Mouse (Mus musculus): Measurements from ENCODE around the gene Tmem163. TPM values are rescaled to one million over a fixed set of nuclear protein-coding genes. Genes with fewer than 3 reads are reported as not detected.
A peak's percentile ranks its signal among the peaks of the same experiment; 100 is the strongest.

Tmem163 gene
- polyA plus RNA-seq, 1 experiment from 2014 or later = 0.48 TPM

DNA sequence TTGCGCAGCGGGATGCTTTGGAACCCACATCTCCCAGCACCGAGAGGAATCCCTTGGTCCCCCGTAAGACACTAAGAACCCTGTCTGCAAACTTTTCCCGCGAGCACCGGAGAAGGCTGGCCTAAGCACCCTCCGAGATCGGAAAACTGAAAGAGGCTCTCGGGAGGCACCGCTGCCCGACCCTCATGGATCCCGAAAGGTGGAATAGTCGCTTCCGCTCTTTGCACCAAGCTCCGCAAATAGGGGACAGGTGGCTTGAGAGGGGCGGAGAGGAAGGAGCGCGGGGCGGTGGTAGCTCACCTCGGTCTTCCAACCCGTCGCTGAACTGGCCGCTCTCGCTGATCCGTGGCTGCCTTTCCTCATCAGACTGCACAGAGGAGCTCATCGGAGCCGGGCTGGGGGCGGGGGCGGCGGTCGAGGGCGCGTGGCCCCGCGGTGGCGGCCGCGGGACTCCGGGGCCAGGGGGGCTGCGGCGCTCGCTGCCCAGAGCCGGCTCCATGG, 2.2 kb downstream of the Tmem163 start:
- ATAC-seq = peak; percentile 64
- Histone ChIP-seq H3K4me2 (ENCODE audit: low read depth, low read length) (peak overlapping the region; percentile 98), H3K4me3 (ENCODE audit: low read length) (peak overlapping the region; percentile 54), H3K27me3 (replicated peaks; ENCODE audit: control insufficient read depth, insufficient read depth, low read length) (peaks cover 43% of the 10 kb centered on the region), H3K4me1 (ENCODE audit: control insufficient read depth, insufficient read depth, low read length) (peaks cover 13% of the 10 kb centered on the region), H3K36me3 (ENCODE audit: control insufficient read depth, insufficient read depth, low read length) (no peaks in the 10 kb centered on the region), H3K9ac (ENCODE audit: low read depth, low read length) (peak overlapping the region; percentile 50), H3K27ac (ENCODE audit: low read length) (no peak overlapping the region), H3K9me3 (ENCODE audit: control insufficient read depth, low read length) (no peaks in the 10 kb centered on the region)
- WGBS = under 1% methylated on average over 44 of the region's 44 CpGs

DNA sequence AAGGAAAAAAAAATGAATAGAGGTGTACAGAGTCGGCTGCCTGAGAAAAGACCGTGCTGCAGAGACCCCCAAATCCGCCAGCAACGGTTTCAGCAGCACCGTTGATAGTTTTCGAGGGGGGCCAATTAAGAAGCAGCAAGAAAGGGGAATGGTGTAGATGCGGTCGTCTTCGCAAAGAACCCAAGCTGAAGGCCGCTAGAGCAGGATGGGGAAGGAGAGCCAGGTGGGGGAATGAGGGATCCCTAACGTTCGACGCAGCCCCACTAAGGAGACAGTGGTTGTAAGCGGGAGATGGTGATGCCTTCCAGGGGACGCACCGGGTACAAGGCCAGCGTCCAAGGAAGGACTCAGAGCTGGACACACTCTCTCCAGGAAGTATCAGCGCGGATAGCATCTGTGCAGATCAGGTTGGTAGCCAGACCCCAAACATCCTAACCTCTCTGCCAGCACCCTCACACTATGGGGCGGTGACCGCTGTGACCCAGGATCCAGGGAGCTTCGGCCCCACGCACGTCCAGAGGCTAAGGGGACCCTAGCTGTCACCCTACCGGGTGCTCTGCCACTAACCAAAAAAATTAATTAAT, 2.7 kb downstream of the Tmem163 start:
- Histone ChIP-seq H3K4me3 (ENCODE audit: low read length) (peak overlapping the region; percentile 54), H3K4me1 (ENCODE audit: control insufficient read depth, insufficient read depth, low read length) (peaks cover 13% of the 10 kb centered on the region), H3K27me3 (replicated peaks; ENCODE audit: control insufficient read depth, insufficient read depth, low read length) (peaks cover 43% of the 10 kb centered on the region), H3K27ac (ENCODE audit: low read length) (no peak overlapping the region), H3K4me2 (ENCODE audit: low read depth, low read length) (peak overlapping the region; percentile 98), H3K9ac (ENCODE audit: low read depth, low read length) (no peak overlapping the region), H3K36me3 (ENCODE audit: control insufficient read depth, insufficient read depth, low read length) (no peaks in the 10 kb centered on the region), H3K9me3 (ENCODE audit: control insufficient read depth, low read length) (no peaks in the 10 kb centered on the region)
- WGBS = 5% methylated on average over 25 of the region's 25 CpGs
- ATAC-seq = no peak

DNA sequence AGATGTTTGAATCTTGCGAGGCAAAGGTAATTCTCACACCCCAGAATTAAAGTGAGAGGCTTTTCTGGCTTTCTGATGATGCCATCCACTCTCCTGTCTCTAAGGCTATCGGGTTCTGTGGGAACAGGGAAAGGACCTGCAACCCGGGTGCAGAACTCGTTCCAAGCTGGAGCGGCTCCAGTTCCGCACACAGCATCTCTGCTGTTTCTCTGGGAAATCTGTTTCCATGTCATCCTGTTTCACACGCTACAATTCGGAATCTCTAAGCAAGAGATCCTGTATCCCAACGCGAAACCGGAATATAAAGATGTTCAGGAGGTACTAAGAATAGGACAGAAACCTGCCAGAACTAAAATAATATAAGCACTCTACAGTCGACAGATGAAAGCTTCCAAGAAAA, 3.2 kb downstream of the Tmem163 start:
- Histone ChIP-seq H3K9me3 (ENCODE audit: control insufficient read depth, low read length) (no peaks in the 10 kb centered on the region), H3K4me1 (ENCODE audit: control insufficient read depth, insufficient read depth, low read length) (peaks cover 13% of the 10 kb centered on the region), H3K9ac (ENCODE audit: low read depth, low read length) (no peak overlapping the region), H3K4me3 (ENCODE audit: low read length) (no peak overlapping the region), H3K27ac (ENCODE audit: low read length) (no peak overlapping the region), H3K36me3 (ENCODE audit: control insufficient read depth, insufficient read depth, low read length) (no peaks in the 10 kb centered on the region), H3K27me3 (replicated peaks; ENCODE audit: control insufficient read depth, insufficient read depth, low read length) (peaks cover 43% of the 10 kb centered on the region), H3K4me2 (ENCODE audit: low read depth, low read length) (no peak overlapping the region)
- ATAC-seq = no peak
- WGBS = 38% methylated on average over 12 of the region's 12 CpGs

- ATAC-seq = no peak
- Histone ChIP-seq H3K27me3 (replicated peaks; ENCODE audit: control insufficient read depth, insufficient read depth, low read length) (peaks cover 43% of the 10 kb centered on the region), H3K27ac (ENCODE audit: low read length) (no peak overlapping the region), H3K9ac (ENCODE audit: low read depth, low read length) (no peak overlapping the region), H3K4me1 (ENCODE audit: control insufficient read depth, insufficient read depth, low read length) (peaks cover 13% of the 10 kb centered on the region), H3K4me3 (ENCODE audit: low read length) (no peak overlapping the region), H3K4me2 (ENCODE audit: low read depth, low read length) (no peak overlapping the region), H3K36me3 (ENCODE audit: control insufficient read depth, insufficient read depth, low read length) (no peaks in the 10 kb centered on the region), H3K9me3 (ENCODE audit: control insufficient read depth, low read length) (no peaks in the 10 kb centered on the region)
- WGBS = 47% methylated on average over 1 of the region's 1 CpGs
Observed at GRCm38 (mm10) chr1:127675253-127675652, 4.1 kb downstream of the Tmem163 start.

GRCm38 (mm10) chr1:127673221-127674050, 5.9 kb downstream of the Tmem163 start:
- no peaks in the 10 kb centered on the region for H3K36me3 ChIP-seq (ENCODE audit: control insufficient read depth, insufficient read depth, low read length)
- H3K27ac ChIP-seq (ENCODE audit: low read length) = no peak overlapping the region
- no peak overlapping the region for H3K4me3 ChIP-seq (ENCODE audit: low read length)
- 74% methylated on average over 10 of the region's 10 CpGs for WGBS
- no peak overlapping the region for H3K4me2 ChIP-seq (ENCODE audit: low read depth, low read length)
- peaks cover 30% of the 10 kb centered on the region for H3K27me3 ChIP-seq (replicated peaks; ENCODE audit: control insufficient read depth, insufficient read depth, low read length)
- H3K9ac ChIP-seq (ENCODE audit: low read depth, low read length) = no peak overlapping the region
- no peak for ATAC-seq
- H3K4me1 ChIP-seq (ENCODE audit: control insufficient read depth, insufficient read depth, low read length) = peaks cover 13% of the 10 kb centered on the region
- H3K9me3 ChIP-seq (ENCODE audit: control insufficient read depth, low read length) = no peaks in the 10 kb centered on the region

DNA sequence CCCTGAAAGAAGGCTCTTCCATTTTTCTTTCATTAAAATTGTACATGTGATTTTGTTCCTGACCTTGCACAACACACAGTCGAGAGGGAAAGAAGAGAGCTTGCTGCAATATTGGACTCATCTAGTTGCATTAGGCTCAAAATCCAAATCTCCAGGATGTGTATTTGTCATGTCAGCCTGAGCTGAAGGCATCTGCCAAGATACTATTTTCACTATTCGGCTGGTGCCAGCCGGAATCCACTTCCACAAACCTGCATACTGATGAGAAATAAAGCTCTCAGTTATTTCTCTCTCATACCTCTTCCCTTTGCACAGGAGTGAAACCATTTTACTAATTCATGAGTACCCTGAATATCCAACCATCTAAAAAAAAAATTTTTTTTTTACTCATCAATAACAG, 11.2 kb downstream of the Tmem163 start:
- Histone ChIP-seq H3K36me3 (ENCODE audit: control insufficient read depth, insufficient read depth, low read length) (no peaks in the 10 kb centered on the region), H3K4me2 (ENCODE audit: low read depth, low read length) (no peak overlapping the region), H3K4me3 (ENCODE audit: low read length) (no peak overlapping the region), H3K4me1 (ENCODE audit: control insufficient read depth, insufficient read depth, low read length) (no peaks in the 10 kb centered on the region), H3K27me3 (replicated peaks; ENCODE audit: control insufficient read depth, insufficient read depth, low read length) (no peaks in the 10 kb centered on the region), H3K27ac (ENCODE audit: low read length) (no peak overlapping the region), H3K9ac (ENCODE audit: low read depth, low read length) (no peak overlapping the region), H3K9me3 (ENCODE audit: control insufficient read depth, low read length) (no peaks in the 10 kb centered on the region)
- 80% methylated on average over 3 of the region's 3 CpGs for WGBS
- no peak for ATAC-seq

- Histone ChIP-seq H3K27ac (ENCODE audit: low read length) (no peak overlapping the region), H3K9ac (ENCODE audit: low read depth, low read length) (no peak overlapping the region), H3K9me3 (ENCODE audit: control insufficient read depth, low read length) (no peaks in the 10 kb centered on the region), H3K36me3 (ENCODE audit: control insufficient read depth, insufficient read depth, low read length) (no peaks in the 10 kb centered on the region), H3K27me3 (replicated peaks; ENCODE audit: control insufficient read depth, insufficient read depth, low read length) (no peaks in the 10 kb centered on the region), H3K4me1 (ENCODE audit: control insufficient read depth, insufficient read depth, low read length) (no peaks in the 10 kb centered on the region), H3K4me3 (ENCODE audit: low read length) (no peak overlapping the region), H3K4me2 (ENCODE audit: low read depth, low read length) (no peak overlapping the region)
- WGBS = 57% methylated on average over 8 of the region's 8 CpGs
- no peak for ATAC-seq
Observed at GRCm38 (mm10) chr1:127667110-127667860, 12.1 kb downstream of the Tmem163 start.

DNA sequence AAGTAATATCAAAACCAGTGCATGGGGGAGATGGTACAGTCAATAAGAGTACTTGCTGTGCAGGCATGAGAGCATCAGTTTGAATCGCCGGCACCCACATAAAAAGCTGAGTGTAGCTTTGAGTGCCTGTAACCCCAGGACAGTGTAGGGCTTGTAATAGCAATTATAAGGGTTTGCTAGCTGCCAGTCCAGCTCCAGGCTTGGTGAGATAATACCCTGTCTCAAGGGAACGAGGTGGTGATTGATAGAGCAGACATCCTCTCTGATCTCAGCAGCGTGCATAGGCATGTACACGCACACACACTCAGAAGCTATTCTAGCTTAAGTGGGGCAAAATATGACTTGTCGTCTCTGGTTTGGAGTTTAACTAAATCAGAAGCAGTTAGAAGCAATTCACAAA, 13.1 kb downstream of the Tmem163 start:
- Histone ChIP-seq H3K27ac (ENCODE audit: low read length) (no peak overlapping the region), H3K4me1 (ENCODE audit: control insufficient read depth, insufficient read depth, low read length) (no peaks in the 10 kb centered on the region), H3K27me3 (replicated peaks; ENCODE audit: control insufficient read depth, insufficient read depth, low read length) (no peaks in the 10 kb centered on the region), H3K36me3 (ENCODE audit: control insufficient read depth, insufficient read depth, low read length) (no peaks in the 10 kb centered on the region), H3K4me3 (ENCODE audit: low read length) (no peak overlapping the region), H3K4me2 (ENCODE audit: low read depth, low read length) (no peak overlapping the region), H3K9me3 (ENCODE audit: control insufficient read depth, low read length) (no peaks in the 10 kb centered on the region), H3K9ac (ENCODE audit: low read depth, low read length) (no peak overlapping the region)
- ATAC-seq = no peak
- WGBS = 79% methylated on average over 6 of the region's 6 CpGs

GRCm38 (mm10) chr1:127662385-127663068, 16.8 kb downstream of the Tmem163 start:
- 70% methylated on average over 13 of the region's 13 CpGs for WGBS
- Histone ChIP-seq H3K4me1 (ENCODE audit: control insufficient read depth, insufficient read depth, low read length) (no peaks in the 10 kb centered on the region), H3K27me3 (replicated peaks; ENCODE audit: control insufficient read depth, insufficient read depth, low read length) (no peaks in the 10 kb centered on the region), H3K9ac (ENCODE audit: low read depth, low read length) (no peak overlapping the region), H3K27ac (ENCODE audit: low read length) (no peak overlapping the region), H3K4me2 (ENCODE audit: low read depth, low read length) (no peak overlapping the region), H3K36me3 (ENCODE audit: control insufficient read depth, insufficient read depth, low read length) (no peaks in the 10 kb centered on the region), H3K9me3 (ENCODE audit: control insufficient read depth, low read length) (no peaks in the 10 kb centered on the region), H3K4me3 (ENCODE audit: low read length) (no peak overlapping the region)
- no peak for ATAC-seq

Data from intestine, embryonic 16.5 days (tissue).